Mouse (Mus musculus) ES-E14 (cell line): Measurements from ENCODE around the gene Erc2. TPM values are rescaled to one million over a fixed set of nuclear protein-coding genes. Genes with fewer than 3 reads are reported as not detected.
A peak's percentile ranks its signal among the peaks of the same experiment; 100 is the strongest.

ENCODE experiments used
- DNase-seq: peaks from one replicate; pipeline ENCODE4 v3.0.0-alpha.2; 2013; ENCODE audit warnings: low read depth, low spot score
- H3K27ac ChIP-seq: 2 replicates; pipeline ENCODE4 v1.5.1; 2012; ENCODE audit warnings: low read depth, mild to moderate bottlenecking, low read length, moderate library complexity, mixed read lengths; ENCODE audit not compliant: poor library complexity, insufficient read depth, severe bottlenecking
- H3K36me3 ChIP-seq: 2 replicates; pipeline ENCODE4 v1.6.1; 2012; ENCODE audit warnings: mild to moderate bottlenecking, low read length, moderate library complexity, mixed read lengths; ENCODE audit not compliant: control insufficient read depth, poor library complexity, insufficient read depth, severe bottlenecking
- H3K4me1 ChIP-seq, 2 experiments: fragments of 150-350 bp in 1 of 2; sonication (generic) in 1 of 2; 2 replicates each; pipeline ENCODE4 v1.6.1; 2012; ENCODE audit warnings: low read length in 2 of 2, mild to moderate bottlenecking in 1 of 2, mixed read lengths in 1 of 2; ENCODE audit not compliant: control insufficient read depth in 2 of 2, insufficient read depth in 2 of 2, poor library complexity in 1 of 2
- H3K4me3 ChIP-seq, 2 experiments: fragments of 150-350 bp in 1 of 2; sonication (generic) in 1 of 2; 2 replicates each; pipeline ENCODE4 v1.5.1; 2012; ENCODE audit warnings: low read length in 2 of 2, low read depth in 1 of 2, mild to moderate bottlenecking in 1 of 2, mixed read lengths in 1 of 2; ENCODE audit not compliant: insufficient read depth in 1 of 2, poor library complexity in 1 of 2, severe bottlenecking in 1 of 2
- H3K9ac ChIP-seq: 2 replicates; pipeline ENCODE4 v1.6.1; 2012; ENCODE audit warnings: low read depth, mild to moderate bottlenecking, low read length, mixed read lengths; ENCODE audit not compliant: poor library complexity, insufficient read depth, severe bottlenecking
- H3K9me3 ChIP-seq: fragments of 150-350 bp; sonication (generic); 2 replicates; pipeline ENCODE4 v1.6.1; 2012; ENCODE audit warnings: low read depth, mild to moderate bottlenecking, low read length; ENCODE audit not compliant: control insufficient read depth, insufficient read depth
- CHD2 ChIP-seq: IDR thresholded peaks from 2 replicates; pipeline ENCODE4 v1.6.1; 2014; ENCODE audit warnings: mild to moderate bottlenecking, low read depth, low read length, inconsistent platforms
- HCFC1 ChIP-seq: IDR thresholded peaks from 2 replicates; pipeline ENCODE4 v1.6.1; 2012; ENCODE audit warnings: low read length, inconsistent platforms, borderline replicate concordance; ENCODE audit not compliant: insufficient read depth
- MAFK ChIP-seq: IDR thresholded peaks from 2 replicates; pipeline ENCODE4 v1.6.1; 2014; ENCODE audit warnings: mild to moderate bottlenecking, low read depth, low read length, inconsistent platforms; ENCODE audit not compliant: insufficient read depth
- ZC3H11A ChIP-seq: IDR thresholded peaks from 2 replicates; pipeline ENCODE4 v1.6.1; 2012; ENCODE audit warnings: low read depth, mild to moderate bottlenecking, inconsistent platforms, low read length, borderline replicate concordance
- ZNF384 ChIP-seq: IDR thresholded peaks from 2 replicates; pipeline ENCODE4 v1.6.1; 2012; ENCODE audit warnings: low read depth, low read length, inconsistent platforms
- in situ Hi-C, 2 experiments: fragments of 600-800 bp; cut with MboI; formaldehyde crosslinking; loops; one replicate each; pipeline ENCODE4 v1.15.1; 2025; ENCODE audit warnings: low sequenced_read_pairs in 2 of 2, inconsistent platforms in 1 of 2; ENCODE audit not compliant: unreplicated experiment in 2 of 2
- total RNA-seq: library from RNA; depleted of rRNA; stranded (reverse); fragments of 300-350 nt; gene quantifications from 2 replicates; pipeline ENCODE4 v1.2.3, GENCODE M21; 2012

Erc2 gene
- total RNA-seq, 1 experiment: 9.1 TPM

- no peak for TF ChIP-seq ZNF384
- no peak for TF ChIP-seq ZC3H11A
- no peak for TF ChIP-seq CHD2
- TF ChIP-seq HCFC1: no peak
- TF ChIP-seq MAFK: no peak
- no peaks in the 10 kb centered on the region for H3K4me1 ChIP-seq
- H3K27ac ChIP-seq: no peak overlapping the region
- DNase-seq: no peak
- no peaks in the 10 kb centered on the region for H3K36me3 ChIP-seq
- no peaks in the 10 kb centered on the region for H3K9me3 ChIP-seq
- H3K4me3 ChIP-seq: no peak overlapping the region
- in situ Hi-C loops: no loop called here
- H3K9ac ChIP-seq: no peak overlapping the region
These were observed 450.3 kb downstream of the Erc2 start for GRCm38 (mm10) chr14:28072561-28072960.

GRCm38 (mm10) chr14:28089636-28090443, 467.6 kb downstream of the Erc2 start:
- no peak overlapping the region for H3K4me3 ChIP-seq
- H3K9me3 ChIP-seq: no peaks in the 10 kb centered on the region
- no peak for TF ChIP-seq MAFK
- TF ChIP-seq ZC3H11A: no peak
- no peak for TF ChIP-seq ZNF384
- no peak for TF ChIP-seq HCFC1
- no peak for TF ChIP-seq CHD2
- in situ Hi-C loops: no loop called here
- no peak overlapping the region for H3K27ac ChIP-seq
- H3K36me3 ChIP-seq: no peaks in the 10 kb centered on the region
- no peaks in the 10 kb centered on the region for H3K4me1 ChIP-seq
- peak; percentile 47 for DNase-seq
- no peak overlapping the region for H3K9ac ChIP-seq

GRCm38 (mm10) chr14:28091367-28091766, 469.1 kb downstream of the Erc2 start:
- no peak for DNase-seq

GRCm38 (mm10) chr14:28093214-28093613, 471.0 kb downstream of the Erc2 start:
- DNase-seq: peak; percentile 4
- TF ChIP-seq CHD2 (no peak), ZNF384 (no peak), ZC3H11A (no peak), MAFK (no peak), HCFC1 (no peak)
- in situ Hi-C loops: no loop called here
- Histone ChIP-seq H3K4me3 (no peak overlapping the region), H3K4me1 (no peaks in the 10 kb centered on the region), H3K27ac (no peak overlapping the region), H3K9ac (no peak overlapping the region), H3K36me3 (no peaks in the 10 kb centered on the region), H3K9me3 (no peaks in the 10 kb centered on the region)

More at GRCm38 (mm10) chr14:28091367-28091766, 469.1 kb downstream of the Erc2 start:
- Histone ChIP-seq H3K36me3 (no peaks in the 10 kb centered on the region), H3K4me1 (no peaks in the 10 kb centered on the region), H3K27ac (no peak overlapping the region), H3K9ac (no peak overlapping the region), H3K4me3 (no peak overlapping the region), H3K9me3 (no peaks in the 10 kb centered on the region)
- in situ Hi-C loops: no loop called here
- TF ChIP-seq CHD2: no peak
- TF ChIP-seq ZNF384: no peak
- TF ChIP-seq HCFC1: no peak
- TF ChIP-seq ZC3H11A: no peak
- no peak for TF ChIP-seq MAFK
